Mouse (Mus musculus) cortical plate, adult 2 months (tissue): ENCODE results near the gene Dera.

Source experiments
- CTCF ChIP-seq: fragments of 200-500 bp; IDR thresholded peaks from 2 replicates; pipeline ENCODE4 v1.5.1; 2011; ENCODE audit warnings: mild to moderate bottlenecking, control low read depth, low read length; ENCODE audit not compliant: insufficient read depth; ENCODE audit errors: extremely low read depth
- POLR2A ChIP-seq: fragments of 200-500 bp; IDR thresholded peaks from 2 replicates; pipeline ENCODE4 v1.6.1; 2011; ENCODE audit warnings: mild to moderate bottlenecking, low read length, control low read depth; ENCODE audit not compliant: insufficient read depth; ENCODE audit errors: extremely low read depth

GRCm38 (mm10) chr6:137874471-137875244 is 120.3 kb downstream of the Dera start:
- no peak for TF ChIP-seq CTCF
- TF ChIP-seq POLR2A, result no peak
